Mouse (Mus musculus) testis, adult 10 weeks (tissue): ENCODE data around the gene Clcn7. TPM values are rescaled to one million over a fixed set of nuclear protein-coding genes. Genes with fewer than 3 reads are reported as not detected.

Source experiments
- polyA plus RNA-seq: library from polyadenylated mRNA; stranded (reverse); fragments of 350-450 nt; fragmentation: Illumina TruSeq; extraction: RNeasy Lipid Tissue Mini Kit (QIAGEN cat#74804); gene quantifications from one replicate; pipeline ENCODE4 v1.2.3, GENCODE M21; 2014; ENCODE audit warnings: low read depth, low replicate concordance

The Clcn7 gene
- polyA plus RNA-seq = 3.2 TPM

DNA sequence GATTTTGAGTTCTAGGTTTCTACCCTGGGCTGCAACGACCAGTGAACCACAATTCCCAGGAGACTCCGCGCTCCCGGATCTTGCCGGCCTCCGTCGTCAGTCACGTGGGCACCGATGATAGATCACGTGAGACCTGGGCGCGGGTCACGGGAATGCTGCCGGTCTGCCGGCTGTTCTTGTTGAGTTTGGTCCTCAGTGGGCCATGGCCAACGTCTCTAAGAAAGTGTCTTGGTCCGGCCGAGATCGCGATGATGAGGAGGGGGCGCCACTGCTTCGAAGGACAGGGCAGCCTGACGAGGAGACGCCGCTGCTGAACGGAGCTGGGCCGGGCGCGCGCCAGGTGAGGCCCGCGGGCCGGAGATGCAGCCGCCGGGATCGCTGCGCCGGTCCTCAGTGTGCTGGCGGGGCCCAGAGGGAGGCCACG is at the start of gene Clcn7:
Clcn7 (plus strand) TSS at position 117 of the 424 bp plus-strand sequence.

DNA sequence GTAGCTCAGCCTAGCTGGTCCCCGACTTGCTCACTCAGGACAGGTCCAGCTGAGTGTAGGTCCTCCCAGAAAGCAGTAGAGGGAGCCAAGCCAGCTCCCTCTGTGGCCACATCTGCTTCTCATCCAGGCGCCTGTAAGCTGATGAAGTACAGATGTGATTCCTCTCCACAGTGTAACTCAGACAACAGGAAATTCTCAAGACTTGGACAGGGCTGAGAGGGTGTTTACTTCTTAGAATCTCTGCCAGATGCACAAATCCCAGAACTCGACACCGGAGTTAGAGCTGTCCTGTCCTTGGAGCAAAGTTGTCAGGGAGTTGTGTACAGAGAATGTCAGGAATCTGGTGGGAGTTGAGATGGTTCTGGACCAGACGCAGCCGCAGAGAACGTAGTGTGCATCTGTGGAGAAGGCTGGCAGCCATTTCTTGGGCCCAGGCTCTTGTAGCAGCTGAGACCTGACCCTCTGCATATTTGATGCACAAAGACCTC is 49.7 kb upstream of the Clcn7 start, which contains the start of gene Tmem204:
Tmem204 (minus strand) TSS at position 148 of the 488 bp plus-strand sequence.

DNA sequence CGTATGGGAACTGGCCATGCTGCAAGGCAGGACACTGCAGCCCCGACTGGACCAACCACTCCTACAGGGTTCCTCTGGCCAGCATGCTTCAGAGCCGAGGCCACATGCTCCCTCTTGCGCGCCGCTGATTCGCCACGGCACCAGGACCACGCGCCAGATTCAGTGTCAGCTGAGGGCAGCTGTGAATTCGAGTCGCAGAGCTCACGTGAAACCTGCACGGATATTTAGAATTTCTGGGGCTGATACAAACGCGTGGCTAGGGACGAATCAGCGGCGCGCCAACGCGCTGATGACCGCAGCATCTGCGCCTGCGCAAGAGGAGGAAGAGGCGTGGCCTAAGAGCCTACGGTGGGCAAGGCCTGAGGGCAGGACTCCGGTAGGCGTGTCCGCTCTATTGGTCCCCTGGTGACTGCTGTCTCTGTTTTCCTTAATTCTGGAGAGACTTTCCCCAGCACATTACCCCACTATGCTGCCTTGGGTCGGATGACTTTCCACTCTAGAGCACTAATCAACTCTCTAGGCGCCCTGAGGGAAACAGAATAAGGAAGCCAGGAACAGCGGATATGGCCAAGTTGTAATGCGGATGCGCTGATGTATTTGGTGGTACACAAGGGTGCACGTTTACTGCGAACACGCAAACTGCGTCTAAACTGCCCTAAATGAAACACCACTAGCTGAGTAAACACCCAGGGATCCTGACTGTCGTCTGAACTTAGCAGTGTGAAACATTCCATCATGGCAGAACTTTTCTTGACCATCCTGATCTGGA is 17.3 kb upstream of the Clcn7 start, which contains the start of gene Telo2:
Telo2 (minus strand) TSS at position 304 of the 769 bp plus-strand sequence.

DNA sequence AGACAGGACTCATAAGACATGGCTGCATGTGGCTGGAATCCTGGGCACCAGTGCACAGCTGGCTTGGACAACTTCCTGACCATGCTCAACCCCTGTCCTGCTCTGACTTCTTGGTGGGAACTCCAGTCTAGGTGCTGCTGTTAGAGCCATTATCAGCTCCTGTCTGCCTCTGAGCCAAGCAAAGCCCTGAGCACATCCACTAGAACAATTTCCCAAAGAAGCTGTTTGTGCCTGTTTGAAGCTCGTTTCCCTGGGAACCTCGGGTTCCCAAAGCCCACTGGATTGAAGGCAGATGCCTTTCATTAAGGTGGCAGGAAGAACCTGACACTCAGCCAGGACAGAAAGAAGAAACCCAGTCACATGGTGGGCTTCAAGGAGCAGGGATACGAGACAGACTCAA is 12.8 kb upstream of the Clcn7 start, which contains the start of gene Ptx4:
Ptx4 (plus strand) TSS at position 355 of the 400 bp plus-strand sequence.

DNA sequence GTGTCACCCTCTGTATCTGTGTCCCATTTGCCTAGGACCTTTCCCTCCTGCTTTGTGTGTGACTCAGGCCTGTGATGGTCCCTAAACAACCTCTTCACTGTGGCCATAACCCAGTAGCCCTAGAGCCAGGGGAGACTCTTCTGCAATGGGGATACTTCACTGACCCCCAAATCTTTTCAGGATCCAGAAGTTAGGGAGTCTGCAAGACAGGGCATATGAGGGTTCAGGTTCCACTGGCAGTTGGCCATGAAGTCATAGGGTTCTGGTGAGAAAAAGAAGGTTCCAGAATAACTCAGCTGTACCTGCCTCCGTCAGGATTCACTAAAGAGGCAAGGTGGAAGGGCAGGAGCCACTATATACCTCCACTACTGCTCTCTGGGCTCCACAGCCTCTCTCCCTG is 29.0 kb downstream of the Clcn7 start, which contains the start of gene Ccdc154:
Ccdc154 (plus strand) TSS at position 301 of the 400 bp plus-strand sequence.

DNA sequence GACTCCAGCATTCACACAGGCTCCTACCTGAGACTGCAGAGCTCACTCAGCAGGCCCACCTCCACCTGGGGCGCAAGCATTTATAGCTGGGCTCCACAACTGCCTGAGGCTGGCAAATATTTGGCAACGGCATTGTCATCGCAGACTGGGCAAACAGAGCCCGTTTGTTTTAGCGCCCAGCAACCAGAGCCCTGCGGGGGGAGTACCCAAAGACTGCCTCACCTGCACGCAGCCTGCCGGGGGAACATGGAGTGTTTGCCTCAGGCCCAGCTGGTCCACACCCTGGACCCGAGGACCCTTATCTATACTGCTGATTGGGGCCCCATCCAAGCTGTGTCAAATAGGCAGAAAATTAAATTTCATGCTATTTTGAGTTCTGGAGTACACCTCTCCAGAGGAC is 42.2 kb downstream of the Clcn7 start, which contains the start of gene Gm38655:
Gm38655 (minus strand) TSS at position 61 of the 400 bp plus-strand sequence.

DNA sequence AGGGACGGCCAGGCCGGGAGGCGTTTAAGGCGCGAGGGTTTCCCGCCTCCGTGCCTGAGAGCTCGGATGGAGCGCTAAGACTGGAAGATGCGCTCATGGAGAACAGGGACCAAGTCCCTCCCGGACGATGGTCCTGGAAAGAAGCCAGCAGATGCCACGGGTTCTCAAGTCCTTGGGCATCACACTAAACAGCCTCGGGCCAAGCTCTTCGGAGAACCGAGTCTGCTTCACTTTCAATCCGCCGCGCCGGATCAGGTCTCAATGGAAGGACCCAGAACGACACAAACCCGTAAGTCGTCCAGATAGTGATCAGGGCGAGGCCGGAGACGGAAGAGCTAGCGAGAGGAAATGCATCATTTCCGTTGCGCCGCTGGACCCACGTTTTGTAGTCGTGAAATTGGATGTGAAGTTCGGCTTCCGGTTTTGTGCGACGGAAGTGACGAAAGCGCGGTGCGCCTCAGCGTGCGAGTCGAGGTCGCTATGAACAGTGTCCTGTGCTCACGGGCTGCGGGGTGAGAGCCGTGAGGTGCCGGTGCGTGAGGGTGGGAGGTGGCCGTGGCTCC is 51.0 kb downstream of the Clcn7 start, which contains the start of gene BC003965:
BC003965 (plus strand) TSS at position 426 of the 563 bp plus-strand sequence.

DNA sequence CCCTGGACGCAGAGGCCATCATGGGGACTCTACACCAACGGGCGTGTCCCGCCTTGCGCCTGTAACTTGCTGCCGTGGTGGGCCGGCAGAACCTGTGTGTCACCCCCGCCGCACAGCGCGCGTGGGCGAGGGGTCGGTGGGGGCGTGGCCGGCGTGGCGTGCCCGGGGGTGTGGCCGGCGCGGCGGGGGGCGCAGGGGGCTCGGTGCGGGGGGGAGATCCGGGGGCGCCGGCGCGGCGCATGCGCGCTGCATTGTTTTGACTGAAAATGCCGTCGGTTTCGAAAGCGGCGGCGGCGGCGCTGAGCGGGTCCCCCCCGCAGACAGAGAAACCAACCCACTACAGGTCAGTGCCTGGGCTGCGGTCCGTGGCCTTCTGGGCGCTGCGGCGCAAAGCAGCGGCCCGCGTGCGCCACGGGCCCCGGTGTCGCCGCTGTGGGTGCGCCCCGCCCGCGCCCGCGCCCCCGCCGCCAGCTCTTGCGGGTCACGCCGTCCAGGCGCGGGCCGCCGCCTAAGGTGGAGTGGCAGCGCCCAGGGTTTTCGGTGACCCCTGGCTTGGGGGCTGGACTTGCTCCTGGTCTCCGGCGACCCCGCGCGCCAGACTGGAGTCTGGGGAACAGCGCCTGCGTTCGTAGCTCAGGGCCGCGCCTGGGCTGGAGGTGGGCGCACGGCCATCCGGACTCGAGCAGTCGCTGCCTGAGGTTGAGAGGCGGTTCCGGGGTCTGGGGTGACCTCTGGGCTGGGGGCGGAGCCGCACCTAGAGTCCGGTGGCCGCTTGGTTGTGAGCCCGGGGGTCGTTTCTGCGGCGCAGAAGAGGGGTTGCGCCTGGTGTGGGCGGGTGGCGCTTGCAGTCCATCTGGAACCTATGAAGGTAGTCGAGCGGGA is 55.2 kb downstream of the Clcn7 start, which contains the start of gene Unkl:
Unkl (plus strand) TSS at position 248 of the 882 bp plus-strand sequence.

Other genes starting within 250 kb of the Clcn7 start
- gene Nubp2, start 247.0 kb upstream of the Clcn7 start, polyA plus RNA-seq = 19.6 TPM
- gene Spsb3, start 246.7 kb upstream of the Clcn7 start, polyA plus RNA-seq = 1.6 TPM
- 1.9 TPM for gene Eme2, start 238.3 kb upstream of the Clcn7 start, polyA plus RNA-seq
- 0.64 TPM for gene Mrps34, start 238.3 kb upstream of the Clcn7 start, polyA plus RNA-seq
- gene Nme3, start 236.9 kb upstream of the Clcn7 start, polyA plus RNA-seq = 0.69 TPM
- gene Mapk8ip3, start 196.4 kb upstream of the Clcn7 start, polyA plus RNA-seq = 4.3 TPM
- gene Jpt2, start 172.7 kb upstream of the Clcn7 start, polyA plus RNA-seq = 13.2 TPM
- 13.1 TPM for gene Cramp1l, start 117.6 kb upstream of the Clcn7 start, polyA plus RNA-seq
- gene Ift140, start 117.3 kb upstream of the Clcn7 start, polyA plus RNA-seq = 141 TPM
- gene Tmem204, start 49.8 kb upstream of the Clcn7 start, polyA plus RNA-seq = 1.2 TPM
- 0.48 TPM for gene Telo2, start 17.4 kb upstream of the Clcn7 start, polyA plus RNA-seq
- gene Ptx4, start 12.6 kb upstream of the Clcn7 start, polyA plus RNA-seq = not detected
- 2.2 TPM for gene Ccdc154, start 29.1 kb downstream of the Clcn7 start, polyA plus RNA-seq
- gene Gm38655, start 42.1 kb downstream of the Clcn7 start, polyA plus RNA-seq = not detected
- gene BC003965, start 51.2 kb downstream of the Clcn7 start, polyA plus RNA-seq = 5.9 TPM
- 3.5 TPM for gene Unkl, start 55.0 kb downstream of the Clcn7 start, polyA plus RNA-seq
- 2.9 TPM for gene Gnptg, start 106.7 kb downstream of the Clcn7 start, polyA plus RNA-seq
- 6.2 TPM for gene Tsr3, start 106.8 kb downstream of the Clcn7 start, polyA plus RNA-seq
- gene Baiap3, start 123.0 kb downstream of the Clcn7 start, polyA plus RNA-seq = 0.20 TPM
- 461 TPM for gene Ube2i, start 141.2 kb downstream of the Clcn7 start, polyA plus RNA-seq
- gene Prss34, start 165.0 kb downstream of the Clcn7 start, polyA plus RNA-seq = not detected
- not detected for gene Prss28, start 175.3 kb downstream of the Clcn7 start, polyA plus RNA-seq
- gene Prss29, start 185.3 kb downstream of the Clcn7 start, polyA plus RNA-seq = not detected
- not detected for gene Tpsab1, start 212.2 kb downstream of the Clcn7 start, polyA plus RNA-seq
- not detected for gene Tpsb2, start 232.9 kb downstream of the Clcn7 start, polyA plus RNA-seq
- not detected for gene Tpsg1, start 235.9 kb downstream of the Clcn7 start, polyA plus RNA-seq